Mouse (Mus musculus): ENCODE data around the gene Gm17174. TPM values are rescaled to one million over a fixed set of nuclear protein-coding genes. Genes with fewer than 3 reads are reported as not detected.
"Not testable (repeated sequence)": the region's sequence is repeated elsewhere in the genome, so short reads cannot be mapped to it uniquely, and the experiment has no call there.

The Gm17174 gene
- polyA plus RNA-seq (2015; fragmentation: Nextera tagmentation; extraction: Ambion mirVana): not detected in 2 replicates

DNA sequence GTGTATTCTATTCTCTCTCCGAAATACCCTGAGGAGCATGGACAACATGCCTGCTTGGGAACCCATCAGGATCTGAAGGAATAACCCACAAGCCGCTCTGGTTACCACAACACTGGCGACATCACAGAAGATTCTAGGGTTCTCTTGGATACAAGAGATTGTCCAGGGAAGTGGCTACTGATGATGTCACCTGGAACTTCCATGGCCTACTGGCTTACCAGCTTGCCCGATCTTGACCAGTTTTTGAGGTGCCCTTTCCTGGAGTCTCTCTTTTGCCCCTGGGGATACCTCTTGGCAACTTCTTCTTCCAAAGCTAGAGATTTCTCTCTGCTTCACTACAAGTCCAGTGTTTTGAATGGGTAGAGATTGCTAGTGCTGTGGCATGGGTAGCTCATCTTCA, at the start of gene Gm17174:
Gene Gm17174, minus strand, starts transcription at position 101 of the 400 bp plus-strand sequence.
- H3K4me2 ChIP-seq (ENCODE audit: low read depth, low read length); H3K36me3 ChIP-seq (replicated peaks; ENCODE audit: insufficient read depth, low read length); H3K9me3 ChIP-seq (ENCODE audit: low read length); H3K4me1 ChIP-seq (ENCODE audit: insufficient read depth); H3K4me3 ChIP-seq (ENCODE audit: low read depth, low read length); DNase-seq; H3K27ac ChIP-seq (ENCODE audit: low read depth); ATAC-seq; H3K27me3 ChIP-seq (ENCODE audit: insufficient read depth, low read length); H3K9ac ChIP-seq (replicated peaks): not testable (repeated sequence)
- 76% methylated on average over 4 of the region's 4 CpGs for WGBS (ENCODE audit: insufficient replicate concordance)

- 69% methylated on average over 1 of the region's 1 CpGs for WGBS (ENCODE audit: insufficient replicate concordance)
- not testable (repeated sequence) for H3K27me3 ChIP-seq (ENCODE audit: insufficient read depth, low read length); H3K4me1 ChIP-seq (ENCODE audit: insufficient read depth); DNase-seq; H3K27ac ChIP-seq (ENCODE audit: low read depth); H3K4me2 ChIP-seq (ENCODE audit: low read depth, low read length); ATAC-seq; H3K36me3 ChIP-seq (replicated peaks; ENCODE audit: insufficient read depth, low read length); H3K4me3 ChIP-seq (ENCODE audit: low read depth, low read length); H3K9ac ChIP-seq (replicated peaks); H3K9me3 ChIP-seq (ENCODE audit: low read length)
These were observed 43.6 kb upstream of the Gm17174 start, which contains the start of gene Gm4181 for GRCm38 (mm10) chr14:51635566-51635965. Gm4181 (minus strand) TSS chr14:51635666.

GRCm38 (mm10) chr14:51632426-51632825, 40.5 kb upstream of the Gm17174 start:
- H3K36me3 ChIP-seq (replicated peaks; ENCODE audit: insufficient read depth, low read length); H3K9ac ChIP-seq (replicated peaks); H3K4me2 ChIP-seq (ENCODE audit: low read depth, low read length); H3K4me1 ChIP-seq (ENCODE audit: insufficient read depth); H3K9me3 ChIP-seq (ENCODE audit: low read length); DNase-seq; H3K27ac ChIP-seq (ENCODE audit: low read depth); H3K27me3 ChIP-seq (ENCODE audit: insufficient read depth, low read length); H3K4me3 ChIP-seq (ENCODE audit: low read depth, low read length); ATAC-seq: not testable (repeated sequence)
- WGBS (ENCODE audit: insufficient replicate concordance): 77% methylated on average over 1 of the region's 1 CpGs

- H3K36me3 ChIP-seq (replicated peaks; ENCODE audit: insufficient read depth, low read length): no peaks in the 10 kb centered on the region
- H3K27ac ChIP-seq (ENCODE audit: low read depth): no peak within 1 kb of the TSS
- H3K27me3 ChIP-seq (ENCODE audit: insufficient read depth, low read length): no peaks in the 10 kb centered on the region
- TF ChIP-seq CTCF (IDR thresholded peaks at IDR 0.05; ENCODE audit: low read depth): no peak
- H3K4me1 ChIP-seq (ENCODE audit: insufficient read depth): no peaks in the 10 kb centered on the region
- no peak within 1 kb of the TSS for H3K9ac ChIP-seq (replicated peaks)
- no peak for DNase-seq
- no peaks in the 10 kb centered on the region for H3K9me3 ChIP-seq (ENCODE audit: low read length)
- no peak within 1 kb of the TSS for H3K4me2 ChIP-seq (ENCODE audit: low read depth, low read length)
- 59% methylated on average over 1 of the region's 1 CpGs for WGBS (ENCODE audit: insufficient replicate concordance)
- H3K4me3 ChIP-seq (ENCODE audit: low read depth, low read length): no peak within 1 kb of the TSS
- ATAC-seq: no peak
These were observed 19.3 kb upstream of the Gm17174 start, which contains the start of gene Gm17078 for GRCm38 (mm10) chr14:51611210-51611609. Gm17078 (minus strand) TSS chr14:51611310.

DNA sequence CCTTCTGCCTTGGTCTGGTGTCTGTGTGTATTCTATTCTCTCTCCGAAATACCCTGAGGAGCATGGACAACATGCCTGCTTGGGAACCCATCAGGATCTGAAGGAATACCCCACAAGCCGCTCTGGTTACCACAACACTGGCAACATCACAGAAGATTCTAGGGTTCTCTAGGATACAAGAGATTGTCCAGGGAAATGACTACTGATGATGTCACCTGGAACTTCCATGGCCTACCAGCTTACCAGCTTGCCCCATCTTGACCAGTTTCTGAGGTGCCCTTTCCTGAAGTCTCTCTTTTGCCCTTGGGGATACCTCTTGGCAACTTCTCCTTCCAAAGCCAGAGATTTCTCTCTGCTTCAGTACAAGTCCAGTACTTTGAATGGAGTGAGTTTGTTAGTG, 18.0 kb downstream of the Gm17174 start, which contains the start of gene Gm17175:
Gene Gm17175, minus strand, starts transcription at position 101 of the 400 bp plus-strand sequence.
- not testable (repeated sequence) for H3K9me3 ChIP-seq (ENCODE audit: low read length); ATAC-seq; H3K27me3 ChIP-seq (ENCODE audit: insufficient read depth, low read length); H3K9ac ChIP-seq (replicated peaks); H3K4me1 ChIP-seq (ENCODE audit: insufficient read depth); DNase-seq; H3K36me3 ChIP-seq (replicated peaks; ENCODE audit: insufficient read depth, low read length); H3K27ac ChIP-seq (ENCODE audit: low read depth); H3K4me2 ChIP-seq (ENCODE audit: low read depth, low read length); H3K4me3 ChIP-seq (ENCODE audit: low read depth, low read length)
- WGBS (ENCODE audit: insufficient replicate concordance): 78% methylated on average over 2 of the region's 2 CpGs

GRCm38 (mm10) chr14:51552490-51552889, 39.4 kb downstream of the Gm17174 start, which contains the start of gene Gm5622:
Gm5622 (plus strand) TSS chr14:51552790.
- Histone ChIP-seq H3K4me1 (ENCODE audit: insufficient read depth) (no peaks in the 10 kb centered on the region), H3K36me3 (replicated peaks; ENCODE audit: insufficient read depth, low read length) (no peaks in the 10 kb centered on the region), H3K4me3 (ENCODE audit: low read depth, low read length) (no peak within 1 kb of the TSS), H3K27ac (ENCODE audit: low read depth) (no peak within 1 kb of the TSS), H3K27me3 (ENCODE audit: insufficient read depth, low read length) (no peaks in the 10 kb centered on the region), H3K9me3 (ENCODE audit: low read length) (no peaks in the 10 kb centered on the region), H3K4me2 (ENCODE audit: low read depth, low read length) (no peak within 1 kb of the TSS), H3K9ac (replicated peaks) (no peak within 1 kb of the TSS)
- no peak for DNase-seq
- no peak for TF ChIP-seq CTCF (IDR thresholded peaks at IDR 0.05; ENCODE audit: low read depth)
- TF ChIP-seq EP300 (IDR thresholded peaks at IDR 0.05; ENCODE audit: low read depth): no peak
- 86% methylated on average over 4 of the region's 4 CpGs for WGBS (ENCODE audit: insufficient replicate concordance)
- ATAC-seq: no peak

Other genes starting within 250 kb of the Gm17174 start
- gene Gm7247, start 230.4 kb downstream of the Gm17174 start, polyA plus RNA-seq (2015; fragmentation: Nextera tagmentation; extraction: Ambion mirVana): not detected in 2 replicates
- not detected in 2 replicates for gene Vmn2r88, start 181.3 kb downstream of the Gm17174 start, polyA plus RNA-seq (2015; fragmentation: Nextera tagmentation; extraction: Ambion mirVana)
- gene Vmn2r89, start 140.3 kb downstream of the Gm17174 start, polyA plus RNA-seq (2015; fragmentation: Nextera tagmentation; extraction: Ambion mirVana): not detected in 2 replicates
- gene Gm5622, start 39.3 kb downstream of the Gm17174 start, polyA plus RNA-seq (2015; fragmentation: Nextera tagmentation; extraction: Ambion mirVana): 0.11 and 0.20 TPM in 2 replicates
- gene Gm17175, start 18.1 kb downstream of the Gm17174 start, polyA plus RNA-seq (2015; fragmentation: Nextera tagmentation; extraction: Ambion mirVana): not detected in 2 replicates
- gene Gm17078, start 19.2 kb upstream of the Gm17174 start, polyA plus RNA-seq (2015; fragmentation: Nextera tagmentation; extraction: Ambion mirVana): not detected in 2 replicates
- not detected in 2 replicates for gene Gm4181, start 43.5 kb upstream of the Gm17174 start, polyA plus RNA-seq (2015; fragmentation: Nextera tagmentation; extraction: Ambion mirVana)
- not detected in 2 replicates for gene Gm17079, start 103.3 kb upstream of the Gm17174 start, polyA plus RNA-seq (2015; fragmentation: Nextera tagmentation; extraction: Ambion mirVana)
- not detected in 2 replicates for gene Gm5800, start 125.0 kb upstream of the Gm17174 start, polyA plus RNA-seq (2015; fragmentation: Nextera tagmentation; extraction: Ambion mirVana)
- gene Ang4, start 181.5 kb upstream of the Gm17174 start, polyA plus RNA-seq (2015; fragmentation: Nextera tagmentation; extraction: Ambion mirVana): not detected in 2 replicates
- gene AY358078, start 207.9 kb upstream of the Gm17174 start, polyA plus RNA-seq (2015; fragmentation: Nextera tagmentation; extraction: Ambion mirVana): not detected in 2 replicates

All from liver, postnatal 0 days (tissue).